Mouse (Mus musculus) left cerebral cortex, adult 18-20 months (tissue): Measurements from ENCODE around the gene Ppp1r14b. TPM values are rescaled to one million over a fixed set of nuclear protein-coding genes. Genes with fewer than 3 reads are reported as not detected.
"Not testable (repeated sequence)": the region's sequence is repeated elsewhere in the genome, so short reads cannot be mapped to it uniquely, and the experiment has no call there.

Source experiments
- DNase-seq, 2 experiments: peaks; one replicate each; pipeline ENCODE4 v3.0.0; 2021 to 2022; ENCODE audit warnings: low spot score in 2 of 2, mixed read lengths in 1 of 2
- total RNA-seq, 2 experiments: library from RNA; stranded (reverse); gene quantifications; 2 replicates each; pipeline ENCODE4 v1.2.3; 2021

The Ppp1r14b gene
- total RNA-seq, 2 experiments from 2014 or later, result 54.7 to 64.7 TPM

DNA sequence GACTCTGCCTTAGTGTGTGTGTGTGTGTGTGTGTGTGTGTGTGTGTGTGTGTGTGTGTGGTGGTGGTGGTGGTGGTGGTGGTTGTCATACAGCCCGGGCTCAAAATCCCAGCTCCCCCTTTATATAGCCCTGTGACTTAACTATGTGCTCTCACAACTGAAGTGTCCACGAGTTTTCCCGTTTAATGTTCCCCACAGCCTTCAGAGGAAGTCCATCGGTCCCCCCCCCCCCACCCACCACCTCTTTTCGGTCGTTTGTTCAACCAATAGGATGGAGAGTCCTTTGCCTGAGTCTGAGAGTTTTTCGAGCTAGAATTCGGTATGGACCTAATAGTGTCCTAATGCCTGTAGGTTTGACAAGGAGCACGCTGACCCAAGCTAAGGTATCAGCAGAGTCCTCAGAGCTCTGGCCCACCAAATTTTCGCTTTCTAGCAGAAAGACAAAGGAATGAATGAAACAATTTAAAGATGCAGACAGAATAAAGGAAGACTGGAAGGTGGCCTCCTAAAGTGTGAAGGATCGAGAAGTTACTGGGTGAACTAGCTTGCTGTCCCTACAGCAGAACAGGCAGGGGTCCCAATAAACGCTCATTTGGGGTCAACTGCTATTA, 1.1 kb upstream of the Ppp1r14b start:
- DNase-seq, result no peak

GRCm38 (mm10) chr19:6975537-6976521, 1.1 kb downstream of the Ppp1r14b start, which contains the start of gene Plcb3:
Gene Plcb3, minus strand, starts transcription at chr19:6976470.
- DNase-seq, result peak; percentile 37 to 41

GRCm38 (mm10) chr19:6977759-6978638, 3.2 kb downstream of the Ppp1r14b start:
- no peak for DNase-seq

DNA sequence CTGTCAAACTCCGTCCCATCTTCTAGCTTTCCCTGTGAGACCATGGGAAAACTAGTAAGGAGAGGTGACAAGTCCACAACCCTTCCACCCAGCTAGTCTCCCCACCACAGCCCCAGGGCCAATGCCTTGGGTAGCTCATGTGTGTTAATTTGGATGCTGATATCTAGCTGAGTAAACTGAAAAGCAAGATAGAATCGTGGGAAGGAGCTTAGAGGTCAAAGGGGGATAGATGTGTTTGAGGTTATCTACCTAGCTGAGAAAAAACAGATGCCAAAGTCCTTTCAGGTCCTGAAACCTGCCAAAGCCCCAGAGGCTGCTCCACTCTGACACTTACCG, 3.8 kb downstream of the Ppp1r14b start:
- DNase-seq, result no peak

DNA sequence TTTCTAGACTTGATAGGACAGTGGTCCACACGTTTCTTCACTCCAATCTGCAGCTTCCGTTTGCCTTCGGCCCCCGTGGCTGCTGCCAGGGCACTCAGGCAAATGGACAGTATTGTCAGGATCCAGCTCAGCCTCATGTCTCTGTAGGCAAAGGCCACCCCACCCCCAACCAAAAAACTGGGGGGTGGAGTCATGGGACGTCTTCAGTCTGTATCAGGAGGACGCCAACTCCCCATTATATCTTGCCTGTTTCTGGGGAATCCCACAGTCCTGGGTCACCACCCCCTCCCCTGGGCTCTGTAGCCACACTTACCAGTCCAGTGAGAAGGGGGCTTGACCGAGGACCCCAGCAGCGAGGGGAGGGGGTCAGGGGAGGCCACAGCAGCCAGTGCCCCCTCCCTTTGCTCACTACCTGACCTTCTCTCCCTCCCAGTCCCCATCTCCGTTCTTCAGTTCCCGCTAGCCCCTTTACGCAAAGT, 4.3 kb downstream of the Ppp1r14b start:
- DNase-seq, result peak; percentile 37 to 55

DNA sequence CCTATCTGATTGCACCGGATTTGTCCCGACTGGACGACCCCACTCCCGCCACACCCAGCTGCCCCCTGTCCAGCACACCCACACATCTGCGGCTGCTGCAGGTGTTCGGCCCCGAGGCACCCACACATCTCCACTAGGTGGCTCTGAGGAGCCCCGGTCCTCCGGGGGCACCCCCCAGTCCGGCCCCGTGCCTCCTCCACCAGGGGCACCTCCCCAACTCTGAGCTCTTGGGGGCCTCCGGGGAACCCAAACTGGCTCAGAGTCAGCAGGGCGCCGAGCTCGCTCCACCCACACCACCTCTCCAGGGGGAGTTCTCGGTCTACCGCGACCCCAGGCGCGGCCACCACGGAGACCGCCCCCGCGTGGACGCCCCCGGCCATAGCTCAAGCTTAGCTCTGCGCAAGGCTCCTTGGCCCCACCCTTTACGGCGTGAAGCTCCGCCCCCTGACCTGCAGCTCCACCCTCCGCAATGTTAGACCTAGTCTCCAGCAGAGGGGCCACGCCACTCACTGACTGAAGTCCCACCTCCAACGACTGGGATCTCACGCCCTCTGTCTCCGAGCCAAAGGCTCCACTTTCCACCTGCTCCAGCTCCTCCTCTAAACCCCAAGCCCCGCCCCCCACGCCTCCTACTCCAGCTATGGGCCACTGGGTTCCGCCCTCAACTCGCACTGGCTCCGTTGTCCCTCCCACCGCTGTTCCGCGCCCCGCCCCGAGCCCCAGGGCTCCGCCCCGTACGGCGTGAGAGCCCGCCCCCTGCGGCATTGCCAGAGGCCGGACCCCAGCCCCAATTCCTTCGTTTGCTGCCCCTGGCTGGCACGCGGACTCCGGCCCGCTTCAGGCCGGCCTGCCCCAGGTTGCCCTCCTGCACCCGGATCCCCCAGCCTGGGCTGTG, 5.0 kb downstream of the Ppp1r14b start:
- DNase-seq, result peak; percentile 99

GRCm38 (mm10) chr19:6980381-6981093, 5.8 kb downstream of the Ppp1r14b start, which contains the start of gene Fkbp2:
Gene Fkbp2, minus strand, starts transcription at chr19:6980501.
- DNase-seq, result peak; percentile 98 to 99

- DNase-seq, result no peak
Measured at GRCm38 (mm10) chr19:6981465-6981864, 6.7 kb downstream of the Ppp1r14b start.

- no peak for DNase-seq
Measured at GRCm38 (mm10) chr19:6983621-6984020, 8.9 kb downstream of the Ppp1r14b start.

DNA sequence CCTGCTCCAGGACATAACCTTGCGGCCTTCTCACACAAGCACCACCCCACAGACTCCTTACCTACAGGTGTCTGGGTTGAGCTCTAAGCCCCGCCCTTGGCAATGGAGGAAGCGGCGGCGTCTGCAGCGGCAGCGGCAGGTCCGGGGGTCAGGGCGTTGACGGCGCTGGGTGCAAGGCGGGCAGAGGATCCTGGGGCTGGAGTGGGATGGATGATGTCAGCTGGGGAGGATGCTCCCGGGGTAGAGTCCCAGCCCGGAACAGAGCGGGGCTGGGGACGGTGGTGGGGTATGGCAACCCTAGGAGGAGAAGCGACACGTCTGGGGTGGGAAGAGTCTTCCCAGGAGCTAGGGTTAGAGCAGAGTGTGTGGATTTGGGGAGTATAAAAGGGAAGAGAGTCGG, 10.5 kb downstream of the Ppp1r14b start:
- DNase-seq, result no peak

GRCm38 (mm10) chr19:6985951-6986708, 11.4 kb downstream of the Ppp1r14b start:
- DNase-seq, result no peak

DNA sequence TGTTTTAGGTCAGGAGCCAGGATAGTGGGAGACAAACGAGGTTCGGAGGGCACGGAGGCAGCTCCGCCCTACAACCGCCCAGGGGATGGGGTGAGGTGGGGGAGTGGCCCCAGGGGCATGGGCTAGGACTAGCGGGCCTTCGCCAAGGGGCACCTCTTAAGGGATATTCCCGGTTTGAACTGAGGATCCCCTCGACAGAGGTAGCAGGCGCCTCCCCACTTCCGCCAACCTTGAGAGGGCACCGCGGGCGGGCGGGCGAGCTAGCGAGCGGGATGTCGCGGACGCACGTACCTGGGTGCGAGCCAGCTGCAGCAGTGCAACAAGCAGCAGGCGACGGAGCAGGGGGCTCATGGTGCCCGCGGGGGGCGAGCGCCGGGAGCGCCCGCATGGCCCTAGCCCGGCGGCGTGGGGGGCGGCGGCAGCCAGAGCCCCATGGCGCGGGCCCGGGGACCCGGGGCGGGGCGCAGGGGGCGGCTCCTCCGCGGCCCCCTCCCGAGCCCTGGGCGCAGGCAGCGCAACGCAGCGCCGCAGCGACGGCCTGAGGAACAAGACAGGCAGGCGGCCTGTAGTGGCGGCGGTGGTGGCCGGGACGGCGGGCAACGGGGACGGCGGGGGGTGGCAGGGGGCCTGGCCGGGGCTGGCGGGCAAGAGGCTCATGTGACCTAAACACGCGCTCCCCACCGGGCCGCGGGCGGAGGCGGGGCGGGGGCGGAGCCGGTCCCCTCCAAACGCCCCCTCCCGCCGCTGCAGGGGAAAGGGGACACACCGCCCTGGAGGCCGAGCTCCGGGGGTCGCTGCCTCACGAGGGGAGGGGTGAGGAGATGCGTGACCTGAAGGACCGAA, 12.5 kb downstream of the Ppp1r14b start, which contains the start of gene Vegfb:
TSS of gene Vegfb (minus strand) at position 591 of the 843 bp plus-strand sequence.
- peak; percentile 50 to 67 for DNase-seq

GRCm38 (mm10) chr19:6987904-6988285, 13.1 kb downstream of the Ppp1r14b start:
- no peak for DNase-seq

DNA sequence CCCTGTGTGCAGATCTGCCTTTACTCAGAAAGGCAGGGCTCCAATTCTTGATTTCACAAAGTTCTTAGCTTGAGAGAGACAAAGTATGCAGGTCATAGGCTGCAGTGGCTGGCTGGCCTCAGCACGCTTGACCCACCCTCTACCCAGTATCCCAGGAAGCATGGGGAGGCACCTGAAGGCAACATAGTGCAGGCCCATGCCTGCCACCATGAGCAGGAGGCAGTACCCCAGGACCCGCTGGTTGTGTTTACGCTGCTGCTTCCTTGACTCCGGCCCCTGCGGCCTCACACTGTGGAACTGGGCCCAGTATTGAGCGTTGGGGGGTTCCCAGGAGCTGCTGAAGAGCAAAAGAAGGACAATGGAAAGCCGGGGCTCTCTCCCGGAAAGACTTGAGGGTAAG, 14.5 kb downstream of the Ppp1r14b start:
- DNase-seq, result no peak

DNA sequence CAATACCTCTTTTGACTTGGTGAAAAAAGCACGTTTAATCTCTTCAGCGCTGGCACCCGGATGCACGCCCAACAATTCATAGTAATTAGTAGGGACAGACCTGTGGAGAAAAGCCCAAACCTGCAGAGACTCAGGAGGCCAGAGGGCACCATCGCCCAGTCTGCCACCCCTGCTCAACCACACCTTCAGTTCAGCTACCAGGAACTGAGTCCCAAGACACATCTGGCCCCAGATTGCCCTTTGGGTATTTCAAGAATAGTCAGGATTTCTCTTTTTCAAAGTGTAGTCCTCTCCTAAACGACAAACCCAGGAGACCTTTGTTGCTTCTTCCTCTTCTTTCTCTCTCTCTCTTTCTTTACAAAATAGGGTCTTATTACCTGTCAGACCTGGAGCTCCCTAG, 15.9 kb downstream of the Ppp1r14b start:
- no peak for DNase-seq

DNA sequence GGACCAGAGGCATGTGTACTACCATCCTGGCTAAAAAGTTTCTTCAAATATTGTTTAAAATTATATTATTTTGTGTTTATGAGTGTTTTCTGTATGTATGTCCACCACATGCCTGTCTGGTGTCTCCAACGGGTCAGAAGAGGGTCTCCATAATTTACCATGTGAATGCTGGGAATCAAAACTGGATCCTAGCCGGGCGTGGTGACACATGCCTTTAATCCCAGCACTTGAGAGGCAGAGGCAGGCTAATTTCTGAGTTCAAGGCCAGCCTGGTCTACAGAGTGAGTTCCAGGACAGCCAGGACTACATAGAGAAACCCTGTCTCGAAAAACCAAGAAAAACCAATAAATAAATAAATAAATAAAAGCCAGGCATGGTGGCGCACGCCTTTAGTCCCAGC, 16.4 kb downstream of the Ppp1r14b start:
- DNase-seq, result not testable (repeated sequence)

GRCm38 (mm10) chr19:6992011-6992858, 17.5 kb downstream of the Ppp1r14b start, which contains the start of gene Dnajc4:
Gene Dnajc4, minus strand, starts transcription at chr19:6992572.
- DNase-seq, result peak; percentile 94
